Comparison of ENCODE assay signal across 8 mouse cellular contexts in genomic region chr12:101083839-101084195, GRCm38 (mm10). TPM values are rescaled to one million over a fixed set of nuclear protein-coding genes. Genes with fewer than 3 reads are reported as not detected.
DNase-seq lines count a peak whose midpoint lies in the region; ATAC-seq and TF ChIP-seq lines count a peak whose summit lies in the region.

No protein-coding gene starts in this region.

- peak overlapping the region; percentile 93 for H3K27ac ChIP-seq in embryonic fibroblast, embryonic 13.5 days (ENCODE audit: insufficient read depth, low read length)
- H3K27ac ChIP-seq in limb, embryonic 13.5 days, result peak overlapping the region; percentile 98
- H3K27ac ChIP-seq in olfactory bulb, adult 2 months (ENCODE audit: insufficient read depth, low read depth, low read length), result peak overlapping the region; percentile 70

- no peaks in the 10 kb centered on the region for H3K27me3 ChIP-seq in limb, embryonic 13.5 days

- peak overlapping the region; percentile 100 for H3K9ac ChIP-seq in limb, embryonic 13.5 days

- peak overlapping the region; percentile 83 for H3K4me3 ChIP-seq in lung, adult 2 months (replicated peaks; ENCODE audit: extremely low read depth, low read depth, low read length)
- H3K4me3 ChIP-seq in embryonic fibroblast, embryonic 13.5 days (ENCODE audit: insufficient read depth, low read length), result peak overlapping the region; percentile 73
- H3K4me3 ChIP-seq in limb, embryonic 13.5 days, result peak overlapping the region; percentile 100
- H3K4me3 ChIP-seq in olfactory bulb, adult 2 months (ENCODE audit: insufficient read depth, low read depth, low read length), result peak overlapping the region; percentile 72

- no peaks in the 10 kb centered on the region for H3K9me3 ChIP-seq in limb, embryonic 13.5 days

- DNase-seq in lung, adult 2 months, result no peak
- no peak for DNase-seq in lung, postnatal 14 days
- no peak for DNase-seq in thymus, postnatal 14 days
- no peak for DNase-seq in embryo, embryonic 9.5 days (ENCODE audit: extremely low spot score)
- DNase-seq in spleen, postnatal 4 days (ENCODE audit: low spot score in 2 of 2), result no peak

- peaks cover 13% of the 10 kb centered on the region for H3K4me1 ChIP-seq in lung, adult 2 months (ENCODE audit: control insufficient read depth, insufficient read depth, low read length)
- H3K4me1 ChIP-seq in embryonic fibroblast, embryonic 13.5 days (ENCODE audit: control insufficient read depth, insufficient read depth, low read length), result peaks cover 4% of the 10 kb centered on the region; the same call in 1 of the 2 replicates
- peaks cover 22% of the 10 kb centered on the region for H3K4me1 ChIP-seq in limb, embryonic 13.5 days
- H3K4me1 ChIP-seq in olfactory bulb, adult 2 months (ENCODE audit: control insufficient read depth, insufficient read depth, low read length), result no peaks in the 10 kb centered on the region

- H3K4me2 ChIP-seq in limb, embryonic 13.5 days (replicated peaks), result peak overlapping the region; percentile 90

- H3K36me3 ChIP-seq in limb, embryonic 13.5 days, result peaks cover 12% of the 10 kb centered on the region; the same call in 1 of the 2 replicates

- no peak for TF ChIP-seq CTCF in lung, adult 2 months (IDR thresholded peaks at IDR 0.05; ENCODE audit: insufficient read depth, low read length)
- no peak for TF ChIP-seq CTCF in embryonic fibroblast, embryonic 13.5 days (IDR thresholded peaks at IDR 0.05; ENCODE audit: borderline replicate concordance, insufficient read depth, low read length)
- no peak for TF ChIP-seq CTCF in olfactory bulb, adult 2 months (IDR thresholded peaks at IDR 0.05; ENCODE audit: insufficient read depth, low read depth, low read length)

- no peak for TF ChIP-seq POLR2A in lung, adult 2 months (IDR thresholded peaks at IDR 0.05; ENCODE audit: borderline replicate concordance, extremely low read depth, low read depth, low read length)
- no peak for TF ChIP-seq POLR2A in embryonic fibroblast, embryonic 13.5 days (IDR thresholded peaks at IDR 0.05; ENCODE audit: low read depth, low read length)
- TF ChIP-seq POLR2A in olfactory bulb, adult 2 months (IDR thresholded peaks at IDR 0.05; ENCODE audit: insufficient read depth, low read depth, low read length), result no peak

- WGBS in lung, adult 2 months, result under 1% methylated on average over 23 of the region's 23 CpGs
- WGBS in limb, embryonic 13.5 days, result 0% methylated on average over 23 of the region's 23 CpGs
- WGBS in olfactory bulb, adult 2 months, result under 1% methylated on average over 23 of the region's 23 CpGs

- peak; percentile 78 for ATAC-seq in limb, embryonic 13.5 days (ENCODE audit: low FRiP score, low read depth)

RNA-seq across cellular contexts. Expression of gene Ppp4r3a, which starts 0.3 kb away (rescaled TPM):
- polyA plus RNA-seq in lung, adult 2 months (2012; rRNA removed), result 10.4 and 12.4 TPM in 2 replicates
- 84.8 and 92.5 TPM in 2 replicates for polyA plus RNA-seq in embryonic fibroblast, embryonic 13.5 days (2011; ENCODE audit: insufficient read length, low read depth, missing spikeins)
- 36.6 and 39.3 TPM in 2 replicates for polyA plus RNA-seq in limb, embryonic 13.5 days (2015; fragmentation: Nextera tagmentation; extraction: Ambion mirVana)
- not detected in 2 replicates for polyA plus RNA-seq in olfactory bulb, adult 2 months (2012; ENCODE audit: insufficient read depth, insufficient read length, low replicate concordance, missing spikeins)

RNA-seq across cellular contexts. Expression of gene Ccdc88c, which starts 55.0 kb away (rescaled TPM):
- 19.2 and 19.7 TPM in 2 replicates for polyA plus RNA-seq in lung, adult 2 months (2012; rRNA removed)
- 1.6 and 2.2 TPM in 2 replicates for polyA plus RNA-seq in embryonic fibroblast, embryonic 13.5 days (2011; ENCODE audit: insufficient read length, low read depth, missing spikeins)
- 2.9 and 3.7 TPM in 2 replicates for polyA plus RNA-seq in limb, embryonic 13.5 days (2015; fragmentation: Nextera tagmentation; extraction: Ambion mirVana)
- polyA plus RNA-seq in olfactory bulb, adult 2 months (2012; ENCODE audit: insufficient read depth, insufficient read length, low replicate concordance, missing spikeins), result 56.2 TPM in 1 of 2 replicates, not detected in the other
